Mouse (Mus musculus): ENCODE measurements around the gene 9530003J23Rik. TPM values are rescaled to one million over a fixed set of nuclear protein-coding genes. Genes with fewer than 3 reads are reported as not detected.

9530003J23Rik gene
- polyA plus RNA-seq, 1 experiment from 2014 or later: not detected

DNA sequence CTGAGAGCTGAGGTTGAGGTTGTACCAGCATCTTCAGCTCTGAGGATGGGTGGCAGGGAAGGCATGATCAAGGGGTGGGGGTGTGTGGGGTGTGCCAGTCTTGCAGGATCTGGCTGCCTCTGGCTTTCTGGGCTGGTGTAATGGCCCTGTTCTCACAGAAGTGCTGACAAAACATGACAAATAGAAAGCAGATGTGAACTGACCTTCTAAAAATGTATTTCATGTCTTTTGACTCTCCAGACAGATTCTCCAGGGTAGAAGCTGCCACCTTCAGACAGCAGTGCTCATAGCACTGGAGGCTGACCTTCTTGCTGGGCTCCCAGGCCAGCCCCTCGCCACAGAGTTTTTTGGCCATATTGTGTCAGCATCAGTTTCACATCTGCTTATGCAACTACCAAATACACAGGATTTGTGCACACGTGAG, 34.9 kb downstream of the 9530003J23Rik start:
- WGBS: 72% methylated on average over 2 of the region's 2 CpGs
- H3K4me1 ChIP-seq (replicated peaks): peaks cover 13% of the 10 kb centered on the region; the same call in 1 of the 2 replicates
- H3K4me2 ChIP-seq (replicated peaks): peak overlapping the region; percentile 18; the same call in 1 of the 2 replicates
- ATAC-seq: peak; percentile 23
- no peaks in the 10 kb centered on the region for H3K9me3 ChIP-seq
- no peaks in the 10 kb centered on the region for H3K36me3 ChIP-seq
- peak overlapping the region; percentile 20; the same call in 1 of the 2 replicates for H3K27ac ChIP-seq
- H3K9ac ChIP-seq: no peak overlapping the region
- H3K27me3 ChIP-seq (replicated peaks): no peaks in the 10 kb centered on the region
- no peak overlapping the region for H3K4me3 ChIP-seq (replicated peaks)

DNA sequence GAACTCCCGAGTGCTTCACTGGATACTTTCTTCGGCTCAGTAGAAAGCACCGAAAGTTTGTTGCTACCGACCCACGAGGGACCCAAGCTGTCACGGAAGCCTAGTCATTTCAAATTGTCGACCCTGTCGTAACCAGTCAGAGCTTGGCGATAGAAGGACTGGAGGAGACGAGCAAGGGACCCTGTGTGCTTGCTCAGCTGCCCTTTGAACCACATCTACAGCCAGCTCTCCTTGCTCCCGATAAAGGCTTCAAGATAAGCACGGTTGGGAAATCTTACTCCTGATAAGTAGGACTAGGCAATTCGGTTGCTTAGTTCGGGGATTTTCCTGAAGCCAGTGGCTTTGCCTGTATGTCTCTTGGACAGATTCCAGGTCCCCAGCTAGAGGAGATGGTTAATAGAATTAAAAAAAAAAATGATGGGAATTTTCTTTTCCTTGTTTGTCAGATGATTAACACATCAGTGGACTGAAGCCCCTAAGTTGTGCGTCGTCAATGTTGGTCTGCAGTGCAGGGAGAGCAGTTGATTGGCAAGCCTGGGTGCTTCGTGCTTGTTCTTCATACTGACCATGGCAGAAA, 35.4 kb downstream of the 9530003J23Rik start:
- ATAC-seq: peak; percentile 86
- H3K9me3 ChIP-seq: no peaks in the 10 kb centered on the region
- H3K27me3 ChIP-seq (replicated peaks): no peaks in the 10 kb centered on the region
- WGBS: 48% methylated on average over 17 of the region's 17 CpGs
- no peak overlapping the region for H3K4me3 ChIP-seq (replicated peaks)
- H3K27ac ChIP-seq: peak overlapping the region; percentile 67
- no peak overlapping the region for H3K9ac ChIP-seq
- peak overlapping the region; percentile 18; the same call in 1 of the 2 replicates for H3K4me2 ChIP-seq (replicated peaks)
- peaks cover 13% of the 10 kb centered on the region; the same call in 1 of the 2 replicates for H3K4me1 ChIP-seq (replicated peaks)
- H3K36me3 ChIP-seq: no peaks in the 10 kb centered on the region

DNA sequence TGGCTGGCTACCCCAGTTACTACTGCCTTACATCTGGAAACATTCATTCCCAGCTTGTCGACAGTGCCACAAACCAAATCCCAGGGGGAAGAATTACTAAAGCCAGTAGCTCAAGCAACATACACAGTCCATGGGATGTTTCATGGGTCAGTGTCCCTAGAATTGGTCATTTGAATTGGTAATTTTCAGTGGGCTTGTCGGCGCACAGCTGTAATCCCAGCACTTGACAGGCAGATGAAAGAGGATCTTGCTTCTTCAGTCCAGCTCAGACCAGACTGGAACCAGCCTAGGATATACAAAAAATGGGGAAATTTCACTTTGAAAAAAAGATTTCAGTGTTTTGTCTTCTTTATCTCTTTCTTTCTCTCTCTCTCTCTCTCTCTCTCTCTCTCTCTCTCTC, 38.8 kb downstream of the 9530003J23Rik start:
- 76% methylated on average over 3 of the region's 3 CpGs for WGBS

DNA sequence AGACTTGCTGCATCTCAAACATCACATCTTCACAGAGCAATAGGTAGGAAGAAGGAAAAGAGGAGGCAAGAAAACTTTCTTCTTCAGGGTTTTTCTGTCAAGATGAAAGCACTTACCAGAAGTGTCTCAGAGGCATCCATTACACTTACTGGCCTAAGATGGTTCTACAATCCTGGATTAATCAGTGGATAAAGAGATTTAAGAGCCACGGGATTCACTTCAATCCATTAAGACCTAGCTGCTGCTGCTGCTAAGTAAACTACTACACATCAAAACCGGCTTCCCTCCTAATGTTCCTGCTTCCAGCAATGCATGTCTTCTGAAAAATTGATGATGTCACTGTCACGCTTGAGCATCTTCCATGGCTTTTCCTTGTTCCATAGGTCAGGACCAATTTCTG, 41.8 kb downstream of the 9530003J23Rik start:
- Histone ChIP-seq H3K4me3 (replicated peaks) (no peak overlapping the region), H3K36me3 (no peaks in the 10 kb centered on the region), H3K4me1 (replicated peaks) (0 out of 2 replicates have a peak, but pooled peaks cover 5% of the 10 kb centered on the region), H3K27ac (no peak overlapping the region), H3K9ac (no peak overlapping the region), H3K27me3 (replicated peaks) (no peaks in the 10 kb centered on the region), H3K9me3 (no peaks in the 10 kb centered on the region), H3K4me2 (replicated peaks) (no peak overlapping the region)
- ATAC-seq: no peak
- 82% methylated on average over 3 of the region's 3 CpGs for WGBS

More for the DNA sequence above, 38.8 kb downstream of the 9530003J23Rik start:
- H3K4me3 ChIP-seq (replicated peaks): no peak overlapping the region
- H3K4me2 ChIP-seq (replicated peaks): no peak overlapping the region
- no peaks in the 10 kb centered on the region for H3K36me3 ChIP-seq
- H3K9ac ChIP-seq: no peak overlapping the region
- H3K27ac ChIP-seq: no peak overlapping the region
- peaks cover 17% of the 10 kb centered on the region; the same call in 1 of the 2 replicates for H3K4me1 ChIP-seq (replicated peaks)
- no peaks in the 10 kb centered on the region for H3K9me3 ChIP-seq
- H3K27me3 ChIP-seq (replicated peaks): no peaks in the 10 kb centered on the region
- ATAC-seq: no peak

DNA sequence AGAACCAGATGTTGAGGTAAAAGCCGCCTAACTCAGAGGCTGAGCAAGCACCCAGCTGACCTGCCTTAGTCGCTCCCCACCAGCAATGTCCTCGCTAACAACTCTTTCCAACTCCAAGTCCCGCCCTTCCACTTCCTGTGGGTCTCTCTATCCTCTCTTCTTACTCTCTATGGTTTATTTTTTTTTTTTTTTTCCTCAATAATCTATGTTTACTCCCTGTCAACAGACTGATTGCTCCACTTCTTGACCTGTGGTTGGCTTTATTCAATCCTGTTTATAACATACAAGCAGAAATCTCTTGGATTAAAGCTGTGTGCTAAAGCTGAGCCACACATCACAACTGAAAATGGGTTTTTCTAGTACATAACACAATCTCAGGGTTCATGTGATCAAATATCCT, 42.8 kb downstream of the 9530003J23Rik start:
- no peak for ATAC-seq
- Histone ChIP-seq H3K9me3 (no peaks in the 10 kb centered on the region), H3K9ac (no peak overlapping the region), H3K27me3 (replicated peaks) (no peaks in the 10 kb centered on the region), H3K4me3 (replicated peaks) (no peak overlapping the region), H3K4me2 (replicated peaks) (no peak overlapping the region), H3K4me1 (replicated peaks) (0 out of 2 replicates have a peak, but pooled peaks cover 5% of the 10 kb centered on the region), H3K27ac (no peak overlapping the region), H3K36me3 (no peaks in the 10 kb centered on the region)
- 96% methylated on average over 4 of the region's 4 CpGs for WGBS

DNA sequence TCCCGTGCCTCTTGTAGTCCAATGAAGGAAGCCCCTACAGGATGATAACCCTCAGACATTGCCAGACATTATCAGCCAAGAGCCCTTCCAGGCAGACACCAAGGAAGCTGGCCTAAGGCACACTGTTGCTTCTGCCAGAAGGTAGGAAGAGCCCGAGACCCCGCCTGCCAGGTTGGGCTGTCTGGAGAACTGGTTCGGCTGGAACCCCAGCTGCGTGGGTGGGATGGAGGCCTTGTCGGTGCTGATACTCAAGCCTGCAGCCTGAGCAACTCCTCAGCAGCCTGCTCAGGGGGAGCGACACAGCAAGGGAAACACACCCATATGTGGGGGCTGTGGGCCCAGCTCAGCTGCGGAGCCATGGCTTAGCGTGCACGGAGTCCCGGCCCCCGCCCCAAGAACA, 43.5 kb downstream of the 9530003J23Rik start:
- Histone ChIP-seq H3K27me3 (replicated peaks) (no peaks in the 10 kb centered on the region), H3K36me3 (no peaks in the 10 kb centered on the region), H3K27ac (no peak overlapping the region), H3K4me1 (replicated peaks) (0 out of 2 replicates have a peak, but pooled peaks cover 5% of the 10 kb centered on the region), H3K9me3 (no peaks in the 10 kb centered on the region), H3K4me2 (replicated peaks) (no peak overlapping the region), H3K4me3 (replicated peaks) (no peak overlapping the region), H3K9ac (no peak overlapping the region)
- 74% methylated on average over 12 of the region's 12 CpGs for WGBS
- peak; percentile 34; the same call in 1 of the 2 replicates for ATAC-seq

DNA sequence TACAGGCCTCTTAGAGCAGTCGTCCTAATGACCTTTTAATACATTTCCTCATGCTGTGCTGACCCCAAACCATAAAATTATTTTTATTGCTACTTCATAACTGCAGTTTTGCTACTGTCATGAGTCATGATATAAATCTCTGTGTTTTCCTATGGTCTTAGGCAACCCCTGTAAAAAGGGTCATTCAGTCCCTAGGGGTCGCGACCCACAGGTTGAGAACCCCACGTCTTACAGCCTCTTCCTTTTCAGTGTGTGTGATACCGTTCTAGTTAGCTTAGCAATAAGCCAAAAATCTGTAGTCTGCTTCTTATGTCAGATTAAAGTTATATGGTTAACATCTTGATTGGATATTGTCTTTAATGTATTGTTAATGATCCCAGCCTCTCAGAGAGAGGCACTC, 45.1 kb downstream of the 9530003J23Rik start:
- Histone ChIP-seq H3K4me3 (replicated peaks) (no peak overlapping the region), H3K36me3 (no peaks in the 10 kb centered on the region), H3K27ac (no peak overlapping the region), H3K4me1 (replicated peaks) (0 out of 2 replicates have a peak, but pooled peaks cover 5% of the 10 kb centered on the region), H3K9ac (no peak overlapping the region), H3K9me3 (no peaks in the 10 kb centered on the region), H3K4me2 (replicated peaks) (no peak overlapping the region), H3K27me3 (replicated peaks) (no peaks in the 10 kb centered on the region)
- 74% methylated on average over 5 of the region's 5 CpGs for WGBS
- ATAC-seq: no peak

DNA sequence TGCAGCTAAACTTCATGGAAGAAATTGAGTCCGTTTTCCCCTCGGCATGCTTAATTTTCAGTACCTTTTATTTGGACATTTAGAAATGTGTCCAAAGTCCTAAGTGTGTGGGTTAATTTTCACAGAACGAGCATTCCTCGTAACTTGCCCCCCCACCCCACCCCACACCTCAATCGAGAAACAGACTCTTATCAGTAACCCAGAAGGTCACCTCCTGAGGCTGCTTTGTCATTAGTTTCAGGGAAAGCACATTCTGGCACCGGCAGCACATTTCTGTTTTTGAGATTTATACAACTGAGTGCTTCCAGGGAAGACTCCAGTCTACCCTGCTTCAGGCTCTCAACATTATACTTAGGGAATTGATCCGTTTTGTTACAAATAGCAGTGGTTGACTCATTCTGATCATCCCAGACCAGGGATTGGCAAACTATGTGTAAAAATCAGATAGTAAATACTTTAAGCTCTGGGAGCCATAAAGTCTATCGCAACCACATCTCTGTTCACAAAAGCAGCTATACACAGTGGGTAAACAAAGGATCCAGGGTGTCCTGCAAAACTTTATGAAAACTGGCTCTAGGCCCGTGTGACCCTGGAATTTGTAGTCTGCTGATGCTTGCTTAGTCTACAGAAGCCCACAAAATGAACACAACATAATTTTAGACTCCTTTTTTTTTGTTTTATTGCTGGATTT, 53.0 kb downstream of the 9530003J23Rik start:
- WGBS: 28% methylated on average over 9 of the region's 9 CpGs
- no peak overlapping the region for H3K4me3 ChIP-seq (replicated peaks)
- peak overlapping the region; percentile 18 for H3K4me2 ChIP-seq (replicated peaks)
- no peaks in the 10 kb centered on the region for H3K9me3 ChIP-seq
- no peak overlapping the region for H3K27ac ChIP-seq
- H3K4me1 ChIP-seq (replicated peaks): peaks cover 2% of the 10 kb centered on the region; the same call in 1 of the 2 replicates
- peak; percentile 60 for ATAC-seq
- H3K9ac ChIP-seq: no peak overlapping the region
- no peaks in the 10 kb centered on the region for H3K36me3 ChIP-seq
- no peaks in the 10 kb centered on the region for H3K27me3 ChIP-seq (replicated peaks)

Other genes with a start within 250 kb of the 9530003J23Rik start
- not detected in 2 replicates for gene Lrrc10, start 193.4 kb downstream of the 9530003J23Rik start, polyA plus RNA-seq (2015; fragmentation: Nextera tagmentation; extraction: Ambion mirVana)
- gene Cct2, start 174.9 kb downstream of the 9530003J23Rik start, polyA plus RNA-seq (2015; fragmentation: Nextera tagmentation; extraction: Ambion mirVana): 238 and 258 TPM in 2 replicates
- 14.2 and 16.8 TPM in 2 replicates for gene Frs2, start 90.2 kb downstream of the 9530003J23Rik start, polyA plus RNA-seq (2015; fragmentation: Nextera tagmentation; extraction: Ambion mirVana)
- gene Yeats4, start 14.2 kb downstream of the 9530003J23Rik start, polyA plus RNA-seq (2015; fragmentation: Nextera tagmentation; extraction: Ambion mirVana): 62.5 and 64.9 TPM in 2 replicates
- 97.1 and 105 TPM in 2 replicates for gene Lyz2, start 43.6 kb upstream of the 9530003J23Rik start, polyA plus RNA-seq (2015; fragmentation: Nextera tagmentation; extraction: Ambion mirVana)
- gene Lyz1, start 54.2 kb upstream of the 9530003J23Rik start, polyA plus RNA-seq (2015; fragmentation: Nextera tagmentation; extraction: Ambion mirVana): 12.9 and 15.4 TPM in 2 replicates
- gene Cpsf6, start 141.3 kb upstream of the 9530003J23Rik start, polyA plus RNA-seq (2015; fragmentation: Nextera tagmentation; extraction: Ambion mirVana): 112 and 129 TPM in 2 replicates